Mouse (Mus musculus): ENCODE results near the gene Rnd3.

Rnd3 gene

GRCm38 (mm10) chr2:51128090-51128489 is 20.8 kb downstream of the Rnd3 start:
- DNase-seq (ENCODE audit: low spot score): no peak

DNA sequence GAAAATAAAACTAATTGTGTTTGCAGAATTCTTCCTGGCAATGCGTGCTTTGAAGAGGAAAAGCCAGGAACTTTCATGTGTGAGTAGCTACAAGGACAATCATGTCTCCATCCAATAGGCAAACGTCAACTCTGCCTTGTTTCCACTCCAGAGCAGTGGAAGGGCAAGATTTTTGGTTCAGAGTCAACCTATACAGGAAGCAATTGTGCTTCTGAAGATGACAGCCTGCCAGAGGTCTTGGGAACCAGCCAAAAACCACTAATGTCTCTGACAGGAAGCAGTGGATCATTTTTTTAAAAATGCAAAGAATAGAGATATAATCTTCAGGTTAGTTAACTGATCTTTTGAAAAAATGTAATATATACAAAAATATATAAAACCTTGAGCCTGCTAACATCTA is 38.6 kb downstream of the Rnd3 start:
- DNase-seq (ENCODE audit: low spot score): no peak

GRCm38 (mm10) chr2:51108631-51109030 is 40.3 kb downstream of the Rnd3 start:
- DNase-seq (ENCODE audit: low spot score): no peak

GRCm38 (mm10) chr2:51101187-51101586 is 47.7 kb downstream of the Rnd3 start:
- DNase-seq (ENCODE audit: low spot score): no peak

GRCm38 (mm10) chr2:51099987-51100386 is 48.9 kb downstream of the Rnd3 start:
- DNase-seq (ENCODE audit: low spot score): no peak

- no peak for DNase-seq (ENCODE audit: low spot score)
These were observed 49.7 kb downstream of the Rnd3 start for GRCm38 (mm10) chr2:51099240-51099639.

- no peak for DNase-seq (ENCODE audit: low spot score)
These were observed 58.2 kb downstream of the Rnd3 start for GRCm38 (mm10) chr2:51090688-51091087.

DNA sequence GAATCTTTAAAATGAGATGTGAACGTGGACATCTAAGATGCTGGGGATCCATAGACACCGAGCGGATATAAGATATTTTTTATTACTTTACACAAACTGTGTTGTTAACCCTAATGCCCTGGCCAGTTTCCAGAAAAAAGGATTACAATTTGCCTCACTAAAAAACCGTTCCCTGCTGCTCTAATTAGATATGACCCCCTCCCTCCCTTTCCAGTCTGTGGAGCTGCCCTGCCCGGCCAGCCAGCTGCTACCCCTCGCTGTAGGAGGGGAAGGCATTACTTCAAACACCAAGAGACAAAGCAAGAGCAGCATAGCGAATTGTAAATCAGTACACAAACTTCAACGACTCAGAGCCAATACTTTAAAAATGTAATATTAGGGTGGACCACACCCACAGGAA is 58.9 kb downstream of the Rnd3 start:
- no peak for DNase-seq (ENCODE audit: low spot score)

GRCm38 (mm10) chr2:51088843-51089573 is 59.9 kb downstream of the Rnd3 start:
- no peak for DNase-seq (ENCODE audit: low spot score)

GRCm38 (mm10) chr2:51088123-51088453 is 60.8 kb downstream of the Rnd3 start:
- no peak for DNase-seq (ENCODE audit: low spot score)

GRCm38 (mm10) chr2:51087307-51088122 is 61.4 kb downstream of the Rnd3 start:
- no peak for DNase-seq (ENCODE audit: low spot score)

GRCm38 (mm10) chr2:51085155-51085554 is 63.8 kb downstream of the Rnd3 start:
- DNase-seq (ENCODE audit: low spot score): no peak

DNA sequence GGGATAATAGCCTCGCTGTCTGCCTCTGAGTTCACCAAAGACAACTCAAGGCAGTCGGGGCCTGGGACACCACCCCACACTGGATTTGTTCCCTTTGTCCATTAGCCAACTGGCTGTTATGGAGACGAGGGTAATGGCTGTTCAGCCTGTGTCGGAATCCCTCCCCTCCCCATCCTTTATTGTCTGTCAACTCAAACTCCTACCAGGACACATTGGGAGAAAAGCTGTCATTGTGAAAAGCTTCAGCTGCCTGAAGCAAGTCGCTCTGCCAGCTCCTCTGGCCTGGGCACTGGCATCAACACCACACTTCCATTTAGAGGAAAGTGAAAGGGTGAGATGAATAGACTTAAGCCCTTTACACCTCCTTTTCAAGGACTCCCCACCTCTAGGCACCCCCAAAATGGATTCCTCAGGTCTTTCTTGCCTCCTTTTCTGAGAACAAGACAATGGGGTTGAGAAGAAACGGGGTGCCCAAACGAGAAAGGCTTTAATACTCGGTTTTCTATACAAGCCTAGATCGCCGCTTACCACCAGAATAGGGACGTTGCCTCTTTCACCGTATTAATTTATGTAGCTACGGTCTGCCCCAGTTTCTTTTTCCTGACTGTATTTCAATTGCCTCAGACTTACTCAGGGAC is 66.1 kb downstream of the Rnd3 start:
- no peak for DNase-seq (ENCODE audit: low spot score)
